Mouse (Mus musculus) hindbrain, embryonic 10.5 days (tissue): ENCODE results near the gene Gm44596. TPM values are rescaled to one million over a fixed set of nuclear protein-coding genes. Genes with fewer than 3 reads are reported as not detected.

Experiments used
- DNase-seq: peaks from one replicate; pipeline ENCODE4 v3.0.0-alpha.2; 2017; ENCODE audit warnings: low spot score
- H3K27ac ChIP-seq: fragments of 300-500 bp; sonication (generic); 2 replicates; pipeline ENCODE4 v1.5.1; 2016; ENCODE audit warnings: mild to moderate bottlenecking, moderate library complexity
- H3K27me3 ChIP-seq: fragments of 300-500 bp; sonication (generic); 2 replicates; pipeline ENCODE4 v1.6.1; 2016; ENCODE audit warnings: mild to moderate bottlenecking; ENCODE audit not compliant: poor library complexity, insufficient read depth, severe bottlenecking
- H3K36me3 ChIP-seq: fragments of 300-500 bp; sonication (generic); 2 replicates; pipeline ENCODE4 v1.6.1; 2016; ENCODE audit warnings: mild to moderate bottlenecking, moderate library complexity
- H3K4me1 ChIP-seq: fragments of 300-500 bp; sonication (generic); replicated peaks from 2 replicates; pipeline ENCODE4 v1.6.1; 2016; ENCODE audit warnings: mild to moderate bottlenecking
- H3K4me3 ChIP-seq: fragments of 300-500 bp; sonication (generic); 2 replicates; pipeline ENCODE4 v1.5.1; 2016; ENCODE audit warnings: mild to moderate bottlenecking, moderate library complexity
- H3K9me3 ChIP-seq: fragments of 300-500 bp; sonication (generic); 2 replicates; pipeline ENCODE4 v1.6.1; 2016; ENCODE audit warnings: mild to moderate bottlenecking, moderate library complexity
- WGBS: fragments of 180-500 bp; shearing (Covaris S2); methylation state at CpG from one replicate; pipeline ENCODE4 v1.1.7; 2016; 5-methylcytosine and 5-hydroxymethylcytosine counted together
- polyA plus RNA-seq: library from polyadenylated mRNA; unstranded; fragments of >200 nt; fragmentation: Nextera tagmentation; extraction: Ambion mirVana; gene quantifications from 2 replicates; pipeline ENCODE4 v1.2.1, GENCODE M21; 2016

Gene Gm44596
- polyA plus RNA-seq, 1 experiment from 2014 or later: not detected

- 55% methylated on average over 16 of the region's 16 CpGs for WGBS
- Histone ChIP-seq H3K9me3 (no peaks in the 10 kb centered on the region), H3K4me3 (peak overlapping the region; percentile 67), H3K36me3 (peaks cover 25% of the 10 kb centered on the region), H3K27ac (peak overlapping the region; percentile 97), H3K27me3 (no peaks in the 10 kb centered on the region), H3K4me1 (peaks cover 9% of the 10 kb centered on the region; the same call in 1 of the 2 replicates)
- DNase-seq: no peak
Observed at GRCm38 (mm10) chr6:128423496-128424268, 48.4 kb downstream of the Gm44596 start.

GRCm38 (mm10) chr6:128424269-128425019, 49.1 kb downstream of the Gm44596 start, which contains the start of gene Itfg2:
Gene Itfg2 (minus strand): TSS chr6:128424931.
- H3K36me3 ChIP-seq: peaks cover 31% of the 10 kb centered on the region
- peaks cover 9% of the 10 kb centered on the region; the same call in 1 of the 2 replicates for H3K4me1 ChIP-seq
- peak within 1 kb of the TSS; percentile 67 for H3K4me3 ChIP-seq
- no peaks in the 10 kb centered on the region for H3K9me3 ChIP-seq
- H3K27me3 ChIP-seq: no peaks in the 10 kb centered on the region
- WGBS: under 1% methylated on average over 42 of the region's 42 CpGs
- DNase-seq: peak; percentile 96
- peak within 1 kb of the TSS; percentile 97 for H3K27ac ChIP-seq

- Histone ChIP-seq H3K9me3 (no peaks in the 10 kb centered on the region), H3K27ac (peak overlapping the region; percentile 97), H3K4me3 (peak overlapping the region; percentile 67), H3K27me3 (no peaks in the 10 kb centered on the region), H3K36me3 (peaks cover 32% of the 10 kb centered on the region), H3K4me1 (peaks cover 9% of the 10 kb centered on the region; the same call in 1 of the 2 replicates)
- DNase-seq: no peak
- WGBS: 20% methylated on average over 9 of the region's 9 CpGs
Observed at GRCm38 (mm10) chr6:128425046-128425445, 49.7 kb downstream of the Gm44596 start.

GRCm38 (mm10) chr6:128427571-128427970, 52.3 kb downstream of the Gm44596 start:
- Histone ChIP-seq H3K4me3 (no peak overlapping the region), H3K36me3 (peaks cover 51% of the 10 kb centered on the region), H3K27ac (no peak overlapping the region), H3K9me3 (no peaks in the 10 kb centered on the region), H3K27me3 (no peaks in the 10 kb centered on the region), H3K4me1 (peaks cover 9% of the 10 kb centered on the region; the same call in 1 of the 2 replicates)
- DNase-seq: no peak
- WGBS: 93% methylated on average over 5 of the region's 5 CpGs

- DNase-seq: no peak
- Histone ChIP-seq H3K36me3 (peaks cover 69% of the 10 kb centered on the region), H3K9me3 (no peaks in the 10 kb centered on the region), H3K4me3 (no peak overlapping the region), H3K4me1 (peaks cover 4% of the 10 kb centered on the region; the same call in 1 of the 2 replicates), H3K27me3 (no peaks in the 10 kb centered on the region), H3K27ac (no peak overlapping the region)
- WGBS: 98% methylated on average over 2 of the region's 2 CpGs
Observed at GRCm38 (mm10) chr6:128429300-128429699, 54.0 kb downstream of the Gm44596 start.

- H3K9me3 ChIP-seq: no peaks in the 10 kb centered on the region
- H3K36me3 ChIP-seq: peaks cover 74% of the 10 kb centered on the region
- H3K4me1 ChIP-seq: peaks cover 4% of the 10 kb centered on the region; the same call in 1 of the 2 replicates
- DNase-seq: no peak
- WGBS: 93% methylated on average over 6 of the region's 6 CpGs
- no peak overlapping the region for H3K4me3 ChIP-seq
- H3K27me3 ChIP-seq: no peaks in the 10 kb centered on the region
- no peak overlapping the region for H3K27ac ChIP-seq
Observed at GRCm38 (mm10) chr6:128429826-128430225, 54.5 kb downstream of the Gm44596 start.

- no peaks in the 10 kb centered on the region for H3K27me3 ChIP-seq
- H3K4me3 ChIP-seq: no peak overlapping the region
- H3K36me3 ChIP-seq: peaks cover 93% of the 10 kb centered on the region
- WGBS: 96% methylated on average over 13 of the region's 13 CpGs
- no peak overlapping the region for H3K27ac ChIP-seq
- peaks cover 12% of the 10 kb centered on the region for H3K4me1 ChIP-seq
- no peak for DNase-seq
- H3K9me3 ChIP-seq: no peaks in the 10 kb centered on the region
Observed at GRCm38 (mm10) chr6:128432356-128432915, 57.1 kb downstream of the Gm44596 start.

GRCm38 (mm10) chr6:128433566-128433965, 58.3 kb downstream of the Gm44596 start:
- Histone ChIP-seq H3K4me1 (peaks cover 12% of the 10 kb centered on the region), H3K27me3 (no peaks in the 10 kb centered on the region), H3K9me3 (no peaks in the 10 kb centered on the region), H3K36me3 (peaks cover 82% of the 10 kb centered on the region), H3K27ac (no peak overlapping the region), H3K4me3 (no peak overlapping the region)
- WGBS: 96% methylated on average over 13 of the region's 13 CpGs
- no peak for DNase-seq

- no peak overlapping the region for H3K4me3 ChIP-seq
- no peak for DNase-seq
- no peak overlapping the region for H3K27ac ChIP-seq
- peaks cover 63% of the 10 kb centered on the region for H3K36me3 ChIP-seq
- H3K4me1 ChIP-seq: peaks cover 18% of the 10 kb centered on the region
- H3K27me3 ChIP-seq: peaks cover 15% of the 10 kb centered on the region; the same call in 1 of the 2 replicates
- no peaks in the 10 kb centered on the region for H3K9me3 ChIP-seq
- WGBS: 91% methylated on average over 5 of the region's 5 CpGs
Observed at GRCm38 (mm10) chr6:128435474-128435873, 60.2 kb downstream of the Gm44596 start.

GRCm38 (mm10) chr6:128436356-128437005, 61.2 kb downstream of the Gm44596 start:
- H3K4me1 ChIP-seq: peaks cover 18% of the 10 kb centered on the region
- DNase-seq: no peak
- H3K4me3 ChIP-seq: peak overlapping the region; percentile 96
- H3K36me3 ChIP-seq: peaks cover 53% of the 10 kb centered on the region
- no peaks in the 10 kb centered on the region for H3K9me3 ChIP-seq
- peaks cover 17% of the 10 kb centered on the region; the same call in 1 of the 2 replicates for H3K27me3 ChIP-seq
- H3K27ac ChIP-seq: peak overlapping the region; percentile 98
- WGBS: 93% methylated on average over 8 of the region's 8 CpGs

- no peak for DNase-seq
Observed at GRCm38 (mm10) chr6:128437288-128437687, 62.0 kb downstream of the Gm44596 start.

GRCm38 (mm10) chr6:128437731-128438316, 62.5 kb downstream of the Gm44596 start:
- peaks cover 39% of the 10 kb centered on the region for H3K36me3 ChIP-seq
- H3K9me3 ChIP-seq: no peaks in the 10 kb centered on the region
- H3K4me1 ChIP-seq: peaks cover 18% of the 10 kb centered on the region
- H3K4me3 ChIP-seq: peak overlapping the region; percentile 96
- peak; percentile 79 for DNase-seq
- peak overlapping the region; percentile 98 for H3K27ac ChIP-seq
- under 1% methylated on average over 52 of the region's 52 CpGs for WGBS
- peaks cover 17% of the 10 kb centered on the region; the same call in 1 of the 2 replicates for H3K27me3 ChIP-seq

More at GRCm38 (mm10) chr6:128437288-128437687, 62.0 kb downstream of the Gm44596 start:
- Histone ChIP-seq H3K4me1 (peaks cover 18% of the 10 kb centered on the region), H3K36me3 (peaks cover 45% of the 10 kb centered on the region), H3K27ac (peak overlapping the region; percentile 98), H3K9me3 (no peaks in the 10 kb centered on the region), H3K4me3 (peak overlapping the region; percentile 96), H3K27me3 (peaks cover 17% of the 10 kb centered on the region; the same call in 1 of the 2 replicates)
- WGBS: 7% methylated on average over 10 of the region's 10 CpGs
